Mouse (Mus musculus): ENCODE results near the gene Ifngr1. TPM values are rescaled to one million over a fixed set of nuclear protein-coding genes. Genes with fewer than 3 reads are reported as not detected.

The Ifngr1 gene
- polyA plus RNA-seq (2015; fragmentation: Nextera tagmentation; extraction: Ambion mirVana): 75.3 and 79.8 TPM in 2 replicates

GRCm38 (mm10) chr10:19591641-19592441 is at the start of gene Ifngr1:
TSS of gene Ifngr1 (plus strand) at chr10:19591949.
- peak; percentile 100 for ATAC-seq (ENCODE audit: insufficient read depth, low FRiP score)
- H3K4me1 ChIP-seq (ENCODE audit: control insufficient read depth, insufficient read depth, low read length): peaks cover 15% of the 10 kb centered on the region
- H3K9ac ChIP-seq (ENCODE audit: low read length): peak within 1 kb of the TSS; percentile 86
- H3K36me3 ChIP-seq (ENCODE audit: control insufficient read depth, insufficient read depth, low read length): no peaks in the 10 kb centered on the region
- H3K9me3 ChIP-seq (replicated peaks; ENCODE audit: control insufficient read depth, low read length): no peaks in the 10 kb centered on the region
- H3K27me3 ChIP-seq (ENCODE audit: control insufficient read depth, insufficient read depth, low read length): no peaks in the 10 kb centered on the region
- under 1% methylated on average over 52 of the region's 52 CpGs for WGBS
- H3K4me3 ChIP-seq (replicated peaks; ENCODE audit: low read length): peak within 1 kb of the TSS; percentile 72
- peak within 1 kb of the TSS; percentile 87 for H3K27ac ChIP-seq (ENCODE audit: low read length)
- H3K4me2 ChIP-seq (ENCODE audit: low read depth, low read length): peak within 1 kb of the TSS; percentile 83

- H3K36me3 ChIP-seq (ENCODE audit: control insufficient read depth, insufficient read depth, low read length): no peaks in the 10 kb centered on the region
- ATAC-seq (ENCODE audit: insufficient read depth, low FRiP score): no peak
- no peak overlapping the region for H3K4me3 ChIP-seq (replicated peaks; ENCODE audit: low read length)
- no peaks in the 10 kb centered on the region for H3K4me1 ChIP-seq (ENCODE audit: control insufficient read depth, insufficient read depth, low read length)
- H3K4me2 ChIP-seq (ENCODE audit: low read depth, low read length): no peak overlapping the region
- 93% methylated on average over 1 of the region's 1 CpGs for WGBS
- no peaks in the 10 kb centered on the region for H3K9me3 ChIP-seq (replicated peaks; ENCODE audit: control insufficient read depth, low read length)
- no peaks in the 10 kb centered on the region for H3K27me3 ChIP-seq (ENCODE audit: control insufficient read depth, insufficient read depth, low read length)
- no peak overlapping the region for H3K27ac ChIP-seq (ENCODE audit: low read length)
- H3K9ac ChIP-seq (ENCODE audit: low read length): no peak overlapping the region
Observed at GRCm38 (mm10) chr10:19546825-19547224, 44.9 kb upstream of the Ifngr1 start.

DNA sequence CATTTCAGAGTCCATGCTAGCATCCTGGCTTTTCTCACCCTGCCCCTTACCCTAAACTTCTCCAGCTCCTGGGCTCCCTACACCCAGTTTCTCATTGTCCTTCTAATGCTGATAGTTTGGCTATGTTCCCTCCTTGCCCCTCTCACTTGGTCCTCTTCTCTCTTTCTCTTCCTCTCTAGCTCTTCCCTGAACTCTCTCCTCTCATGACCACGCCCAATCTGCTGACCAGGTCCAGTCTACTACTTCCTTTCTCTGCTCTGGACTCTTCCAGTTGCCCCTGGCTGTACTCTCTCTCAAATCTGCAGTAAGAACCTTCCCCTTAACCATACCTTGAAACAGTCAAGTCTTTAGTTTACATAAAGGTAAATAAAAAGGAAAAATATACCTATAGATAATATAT is 43.7 kb upstream of the Ifngr1 start:
- no peaks in the 10 kb centered on the region for H3K4me1 ChIP-seq (ENCODE audit: control insufficient read depth, insufficient read depth, low read length)
- no peak overlapping the region for H3K4me3 ChIP-seq (replicated peaks; ENCODE audit: low read length)
- H3K36me3 ChIP-seq (ENCODE audit: control insufficient read depth, insufficient read depth, low read length): no peaks in the 10 kb centered on the region
- no peak overlapping the region for H3K9ac ChIP-seq (ENCODE audit: low read length)
- no peak for ATAC-seq (ENCODE audit: insufficient read depth, low FRiP score)
- no peak overlapping the region for H3K4me2 ChIP-seq (ENCODE audit: low read depth, low read length)
- no peak overlapping the region for H3K27ac ChIP-seq (ENCODE audit: low read length)
- 74% methylated on average over 1 of the region's 1 CpGs for WGBS
- no peaks in the 10 kb centered on the region for H3K27me3 ChIP-seq (ENCODE audit: control insufficient read depth, insufficient read depth, low read length)
- no peaks in the 10 kb centered on the region for H3K9me3 ChIP-seq (replicated peaks; ENCODE audit: control insufficient read depth, low read length)

DNA sequence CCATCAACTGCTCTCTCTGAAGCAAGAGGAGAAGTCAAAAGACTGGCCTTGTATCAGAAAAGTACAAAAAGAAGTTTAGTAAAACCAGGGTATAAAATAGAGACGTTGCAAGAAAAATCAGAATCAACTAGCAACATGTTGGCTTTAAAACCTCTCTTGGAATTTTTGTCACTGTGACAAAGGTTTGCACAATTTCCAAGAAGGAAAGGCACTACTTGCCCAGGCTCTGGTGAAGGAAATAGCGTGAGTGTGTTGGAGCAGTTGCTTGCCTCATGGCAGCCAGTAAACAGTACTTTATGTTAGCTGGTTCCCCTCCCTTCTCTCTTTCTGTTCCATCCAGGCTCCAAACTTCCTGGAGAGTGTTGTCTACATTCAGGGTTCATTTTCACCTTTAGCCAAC is 43.3 kb upstream of the Ifngr1 start:
- H3K4me2 ChIP-seq (ENCODE audit: low read depth, low read length): no peak overlapping the region
- no peaks in the 10 kb centered on the region for H3K9me3 ChIP-seq (replicated peaks; ENCODE audit: control insufficient read depth, low read length)
- ATAC-seq (ENCODE audit: insufficient read depth, low FRiP score): no peak
- H3K9ac ChIP-seq (ENCODE audit: low read length): no peak overlapping the region
- WGBS: 88% methylated on average over 2 of the region's 2 CpGs
- no peak overlapping the region for H3K27ac ChIP-seq (ENCODE audit: low read length)
- no peaks in the 10 kb centered on the region for H3K27me3 ChIP-seq (ENCODE audit: control insufficient read depth, insufficient read depth, low read length)
- H3K36me3 ChIP-seq (ENCODE audit: control insufficient read depth, insufficient read depth, low read length): no peaks in the 10 kb centered on the region
- H3K4me1 ChIP-seq (ENCODE audit: control insufficient read depth, insufficient read depth, low read length): no peaks in the 10 kb centered on the region
- H3K4me3 ChIP-seq (replicated peaks; ENCODE audit: low read length): no peak overlapping the region

- Histone ChIP-seq H3K36me3 (ENCODE audit: control insufficient read depth, insufficient read depth, low read length) (no peaks in the 10 kb centered on the region), H3K27me3 (ENCODE audit: control insufficient read depth, insufficient read depth, low read length) (no peaks in the 10 kb centered on the region), H3K9me3 (replicated peaks; ENCODE audit: control insufficient read depth, low read length) (no peaks in the 10 kb centered on the region), H3K4me2 (ENCODE audit: low read depth, low read length) (no peak overlapping the region), H3K4me1 (ENCODE audit: control insufficient read depth, insufficient read depth, low read length) (no peaks in the 10 kb centered on the region), H3K4me3 (replicated peaks; ENCODE audit: low read length) (no peak overlapping the region), H3K9ac (ENCODE audit: low read length) (no peak overlapping the region), H3K27ac (ENCODE audit: low read length) (no peak overlapping the region)
- 83% methylated on average over 3 of the region's 3 CpGs for WGBS
- ATAC-seq (ENCODE audit: insufficient read depth, low FRiP score): no peak
Observed at GRCm38 (mm10) chr10:19551585-19551984, 40.2 kb upstream of the Ifngr1 start.

GRCm38 (mm10) chr10:19553857-19554256 is 37.9 kb upstream of the Ifngr1 start:
- H3K9ac ChIP-seq (ENCODE audit: low read length): no peak overlapping the region
- no peak overlapping the region for H3K4me2 ChIP-seq (ENCODE audit: low read depth, low read length)
- H3K27me3 ChIP-seq (ENCODE audit: control insufficient read depth, insufficient read depth, low read length): no peaks in the 10 kb centered on the region
- H3K36me3 ChIP-seq (ENCODE audit: control insufficient read depth, insufficient read depth, low read length): no peaks in the 10 kb centered on the region
- H3K9me3 ChIP-seq (replicated peaks; ENCODE audit: control insufficient read depth, low read length): no peaks in the 10 kb centered on the region
- WGBS: 76% methylated on average over 2 of the region's 2 CpGs
- H3K27ac ChIP-seq (ENCODE audit: low read length): no peak overlapping the region
- no peaks in the 10 kb centered on the region for H3K4me1 ChIP-seq (ENCODE audit: control insufficient read depth, insufficient read depth, low read length)
- H3K4me3 ChIP-seq (replicated peaks; ENCODE audit: low read length): no peak overlapping the region
- ATAC-seq (ENCODE audit: insufficient read depth, low FRiP score): no peak

- WGBS: 72% methylated on average over 4 of the region's 4 CpGs
- Histone ChIP-seq H3K36me3 (ENCODE audit: control insufficient read depth, insufficient read depth, low read length) (no peaks in the 10 kb centered on the region), H3K27me3 (ENCODE audit: control insufficient read depth, insufficient read depth, low read length) (no peaks in the 10 kb centered on the region), H3K27ac (ENCODE audit: low read length) (no peak overlapping the region), H3K4me2 (ENCODE audit: low read depth, low read length) (no peak overlapping the region), H3K9me3 (replicated peaks; ENCODE audit: control insufficient read depth, low read length) (no peaks in the 10 kb centered on the region), H3K9ac (ENCODE audit: low read length) (no peak overlapping the region), H3K4me1 (ENCODE audit: control insufficient read depth, insufficient read depth, low read length) (no peaks in the 10 kb centered on the region), H3K4me3 (replicated peaks; ENCODE audit: low read length) (no peak overlapping the region)
- no peak for ATAC-seq (ENCODE audit: insufficient read depth, low FRiP score)
Observed at GRCm38 (mm10) chr10:19557696-19558095, 34.1 kb upstream of the Ifngr1 start.

- H3K9ac ChIP-seq (ENCODE audit: low read length): no peak overlapping the region
- 51% methylated on average over 8 of the region's 8 CpGs for WGBS
- no peak overlapping the region for H3K4me2 ChIP-seq (ENCODE audit: low read depth, low read length)
- no peaks in the 10 kb centered on the region for H3K9me3 ChIP-seq (replicated peaks; ENCODE audit: control insufficient read depth, low read length)
- H3K4me1 ChIP-seq (ENCODE audit: control insufficient read depth, insufficient read depth, low read length): no peaks in the 10 kb centered on the region
- no peak overlapping the region for H3K4me3 ChIP-seq (replicated peaks; ENCODE audit: low read length)
- ATAC-seq (ENCODE audit: insufficient read depth, low FRiP score): no peak
- H3K27me3 ChIP-seq (ENCODE audit: control insufficient read depth, insufficient read depth, low read length): no peaks in the 10 kb centered on the region
- H3K27ac ChIP-seq (ENCODE audit: low read length): no peak overlapping the region
- no peaks in the 10 kb centered on the region for H3K36me3 ChIP-seq (ENCODE audit: control insufficient read depth, insufficient read depth, low read length)
Observed at GRCm38 (mm10) chr10:19559565-19560165, 32.1 kb upstream of the Ifngr1 start.

- Histone ChIP-seq H3K9ac (ENCODE audit: low read length) (no peak overlapping the region), H3K4me3 (replicated peaks; ENCODE audit: low read length) (no peak overlapping the region), H3K4me2 (ENCODE audit: low read depth, low read length) (no peak overlapping the region), H3K27ac (ENCODE audit: low read length) (no peak overlapping the region), H3K9me3 (replicated peaks; ENCODE audit: control insufficient read depth, low read length) (no peaks in the 10 kb centered on the region), H3K27me3 (ENCODE audit: control insufficient read depth, insufficient read depth, low read length) (no peaks in the 10 kb centered on the region), H3K4me1 (ENCODE audit: control insufficient read depth, insufficient read depth, low read length) (no peaks in the 10 kb centered on the region), H3K36me3 (ENCODE audit: control insufficient read depth, insufficient read depth, low read length) (no peaks in the 10 kb centered on the region)
- no peak for ATAC-seq (ENCODE audit: insufficient read depth, low FRiP score)
- 90% methylated on average over 3 of the region's 3 CpGs for WGBS
Observed at GRCm38 (mm10) chr10:19562598-19562997, 29.2 kb upstream of the Ifngr1 start.
